Mouse (Mus musculus) kidney, adult 8-10 months (tissue): ENCODE measurements at regions not wholly inside any gene's neighbourhood (a gene's known extent, or its start where the extent isn't known, plus 50 kb on each side); places are given as distances from the start of the nearest gene placed in this dataset.

ENCODE experiments used
- DNase-seq, 2 experiments: peaks; one replicate each; pipeline ENCODE4 v3.0.0; 2022

DNA sequence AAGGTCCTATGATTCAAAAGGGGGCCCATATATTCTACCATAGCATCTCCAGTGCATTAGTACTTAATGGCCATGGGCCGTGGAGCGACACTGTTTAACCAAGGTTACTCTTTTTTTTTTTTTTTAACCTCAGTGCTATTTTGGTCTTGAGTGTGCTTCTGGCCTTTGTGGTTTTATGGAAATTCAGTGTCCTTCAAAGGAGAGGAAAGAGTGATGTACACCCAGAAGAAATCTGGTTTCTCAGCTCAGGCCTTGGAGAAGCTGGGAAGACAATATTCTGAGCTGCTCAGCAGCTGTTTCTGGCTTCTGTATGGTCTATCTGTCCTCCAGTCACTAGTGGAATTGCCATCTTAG lies 91.2 kb upstream of the Pabpc6 start:
- DNase-seq, result no peak

DNA sequence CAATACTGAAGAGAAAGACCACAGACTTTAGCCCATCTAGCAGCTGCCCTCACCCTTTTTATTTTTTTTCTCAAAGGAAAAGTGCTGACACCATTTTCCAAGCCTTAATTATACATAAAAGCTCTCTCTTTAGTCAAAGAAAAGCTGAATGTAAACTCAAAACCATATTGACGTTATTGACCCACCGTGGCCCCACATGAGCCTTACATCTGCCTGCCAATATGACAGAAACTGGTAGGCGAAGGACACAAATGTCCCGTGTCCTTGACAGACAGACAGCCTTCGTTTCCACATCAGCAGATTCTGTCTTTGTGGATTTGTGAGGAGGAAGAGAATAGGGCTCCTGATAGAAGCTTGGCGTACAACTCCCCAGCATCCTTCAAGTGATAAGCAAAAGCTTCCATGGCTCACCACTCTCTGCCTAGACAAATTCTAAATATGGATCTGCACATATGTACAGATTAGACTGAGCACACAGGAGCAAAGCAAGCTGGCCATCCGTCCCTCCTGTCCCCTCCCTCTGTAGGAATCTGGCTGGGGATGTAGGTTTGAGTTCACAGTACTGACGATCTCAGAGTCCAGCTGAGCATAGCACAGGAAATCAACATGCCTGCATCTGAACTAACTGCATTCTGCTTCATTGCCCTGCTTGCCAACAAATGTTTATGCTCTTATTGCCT lies 90.6 kb upstream of the Pabpc6 start:
- no peak for DNase-seq

DNA sequence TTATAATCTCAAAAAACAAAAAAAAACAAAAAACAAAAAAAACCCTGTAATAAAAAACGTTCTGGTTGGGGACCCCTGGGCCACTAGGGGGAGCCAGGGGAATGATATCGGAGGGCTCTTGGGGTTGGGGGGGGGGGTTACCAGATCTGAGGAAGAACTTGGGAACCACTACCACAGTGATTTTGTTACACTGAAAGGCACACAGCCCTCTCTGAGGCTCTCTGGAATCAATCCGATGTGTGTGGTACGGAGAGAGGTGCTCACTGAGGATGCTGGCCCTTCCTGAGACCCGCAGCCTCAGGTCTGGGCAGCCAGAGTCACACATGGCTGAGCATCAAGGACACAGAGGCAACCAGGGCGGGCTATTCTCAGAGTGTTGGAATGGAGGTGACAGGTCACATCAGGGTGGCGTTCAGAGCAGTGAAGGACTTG lies 89.9 kb upstream of the Pabpc6 start:
- DNase-seq, result peak; percentile 37 to 65

DNA sequence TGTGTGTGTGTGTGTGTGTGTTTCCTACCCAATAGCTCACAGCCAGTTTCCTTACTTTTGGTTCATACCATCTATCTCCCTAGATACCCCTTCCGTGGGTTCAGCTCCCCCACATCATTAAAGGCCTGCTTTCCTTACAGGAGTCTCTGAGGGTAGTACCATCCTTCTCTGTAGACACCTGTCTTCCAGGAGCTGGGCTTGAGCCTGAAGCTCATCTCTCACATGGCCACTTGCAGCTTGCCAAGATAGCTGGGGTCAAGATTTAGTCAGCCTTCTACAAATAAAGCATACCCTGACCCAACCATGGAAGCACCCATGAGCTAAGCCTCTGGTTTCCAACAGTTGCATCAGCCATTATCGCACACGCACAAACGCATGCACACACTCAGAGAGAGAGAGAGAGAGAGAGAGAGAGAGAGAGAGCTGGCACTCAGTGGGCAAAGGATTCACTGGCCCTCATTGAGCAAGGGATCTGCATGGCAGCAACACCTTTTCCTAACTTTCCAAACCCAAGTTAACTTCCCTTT lies 88.3 kb upstream of the Pabpc6 start:
- no peak for DNase-seq

DNA sequence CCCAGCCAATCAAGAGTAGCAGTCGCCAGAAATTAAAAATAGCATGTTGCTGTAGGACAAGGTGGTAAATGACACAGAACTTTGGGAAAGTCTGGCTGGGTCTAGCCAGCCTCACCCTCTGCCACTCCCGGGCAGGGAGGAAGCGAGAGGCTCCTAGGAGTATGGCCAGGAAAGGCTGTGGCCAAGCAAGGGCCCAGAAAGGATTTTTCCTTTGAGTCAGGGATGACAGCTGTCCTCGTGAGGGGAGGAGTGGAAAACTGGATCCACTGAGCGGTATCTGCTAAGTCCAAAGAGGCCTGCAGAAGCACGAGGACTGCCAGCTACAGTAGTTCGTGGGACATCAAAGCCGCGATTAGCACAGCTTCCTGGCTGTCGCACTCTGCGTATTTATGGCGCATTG lies 87.2 kb upstream of the Pabpc6 start:
- no peak for DNase-seq

DNA sequence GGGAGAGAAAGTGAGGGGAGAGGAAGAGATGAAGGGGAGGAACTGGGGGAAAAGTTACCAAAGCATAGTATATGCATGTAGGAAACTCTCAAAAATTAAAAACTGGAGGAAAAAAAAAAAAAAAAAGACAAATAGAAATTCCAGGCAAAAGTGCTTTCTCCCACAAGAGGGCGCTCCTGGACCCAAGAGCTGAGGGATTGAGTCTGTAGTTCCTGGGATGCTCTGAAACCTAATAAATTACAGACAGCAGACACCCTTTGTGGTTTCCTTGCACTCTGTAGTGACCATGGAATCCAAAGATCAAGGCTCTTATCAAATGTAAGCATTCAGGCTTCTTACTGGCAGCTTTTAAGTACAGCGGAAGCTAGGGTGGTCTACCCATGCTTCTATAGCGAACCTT lies 86.7 kb upstream of the Pabpc6 start:
- DNase-seq, result peak in 1 of 2 experiments; percentile 71

DNA sequence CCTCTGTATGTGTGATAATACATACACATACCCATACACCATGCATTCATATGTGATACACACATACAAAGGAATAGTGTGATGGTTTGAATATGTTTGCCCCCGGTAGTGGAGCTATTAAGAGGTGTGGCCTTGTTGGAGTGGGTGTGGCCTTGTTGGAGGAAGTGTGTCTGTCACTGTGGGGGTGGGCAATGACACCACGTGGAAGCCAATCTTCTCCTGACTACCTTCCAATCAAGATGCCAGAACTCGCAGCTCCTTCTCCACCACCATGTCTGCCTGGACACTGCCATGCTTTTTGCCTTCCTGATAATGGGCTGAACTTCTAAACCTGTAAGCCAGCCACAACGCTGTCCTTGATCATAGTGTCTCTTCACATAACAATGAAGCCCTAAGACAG lies 86.1 kb upstream of the Pabpc6 start:
- DNase-seq, result no peak

DNA sequence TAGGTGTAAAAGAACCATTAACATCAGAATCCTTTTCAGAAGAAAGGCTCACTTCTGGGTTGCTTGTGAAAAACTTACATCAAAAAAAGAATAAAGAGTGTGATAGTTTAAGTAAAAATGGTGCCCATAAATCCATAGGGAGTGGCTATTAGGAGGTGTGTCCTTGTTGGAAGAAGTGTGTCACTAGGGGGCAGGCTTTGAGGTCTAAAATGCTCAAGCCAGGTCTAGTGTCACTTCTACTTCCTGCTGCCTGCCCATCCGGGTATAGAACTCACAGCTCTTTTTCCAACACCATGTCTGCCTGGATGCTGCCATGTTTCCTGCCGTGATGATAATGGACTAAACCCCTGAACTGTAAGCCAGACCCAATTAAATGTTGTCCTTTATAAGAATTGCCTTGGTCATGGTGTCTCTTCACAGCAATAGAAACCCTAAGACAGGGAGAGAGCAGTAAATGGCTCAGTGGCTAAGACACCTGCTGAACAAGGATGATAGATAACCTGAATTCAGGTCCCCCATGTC lies 85.4 kb upstream of the Pabpc6 start:
- DNase-seq, result no peak

DNA sequence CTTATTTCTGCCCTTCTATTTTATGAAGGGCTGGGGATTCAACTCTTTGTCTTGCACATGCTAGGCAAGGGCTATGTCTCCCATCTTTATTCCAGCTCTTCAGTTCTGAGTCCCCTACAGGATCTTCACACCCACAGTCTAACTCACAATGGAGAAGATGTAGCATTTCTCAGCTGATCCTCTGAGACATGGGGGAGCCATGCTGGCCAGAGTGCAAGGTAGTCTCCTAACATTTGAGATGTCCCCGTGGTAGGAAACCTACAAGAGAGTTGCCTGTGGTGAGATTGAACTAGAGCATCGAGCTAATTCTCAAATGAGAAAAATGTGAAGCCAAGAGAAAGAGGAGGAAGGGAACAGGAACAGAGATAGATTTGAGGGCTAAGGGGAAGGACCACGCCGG lies 83.3 kb upstream of the Pabpc6 start:
- no peak for DNase-seq

DNA sequence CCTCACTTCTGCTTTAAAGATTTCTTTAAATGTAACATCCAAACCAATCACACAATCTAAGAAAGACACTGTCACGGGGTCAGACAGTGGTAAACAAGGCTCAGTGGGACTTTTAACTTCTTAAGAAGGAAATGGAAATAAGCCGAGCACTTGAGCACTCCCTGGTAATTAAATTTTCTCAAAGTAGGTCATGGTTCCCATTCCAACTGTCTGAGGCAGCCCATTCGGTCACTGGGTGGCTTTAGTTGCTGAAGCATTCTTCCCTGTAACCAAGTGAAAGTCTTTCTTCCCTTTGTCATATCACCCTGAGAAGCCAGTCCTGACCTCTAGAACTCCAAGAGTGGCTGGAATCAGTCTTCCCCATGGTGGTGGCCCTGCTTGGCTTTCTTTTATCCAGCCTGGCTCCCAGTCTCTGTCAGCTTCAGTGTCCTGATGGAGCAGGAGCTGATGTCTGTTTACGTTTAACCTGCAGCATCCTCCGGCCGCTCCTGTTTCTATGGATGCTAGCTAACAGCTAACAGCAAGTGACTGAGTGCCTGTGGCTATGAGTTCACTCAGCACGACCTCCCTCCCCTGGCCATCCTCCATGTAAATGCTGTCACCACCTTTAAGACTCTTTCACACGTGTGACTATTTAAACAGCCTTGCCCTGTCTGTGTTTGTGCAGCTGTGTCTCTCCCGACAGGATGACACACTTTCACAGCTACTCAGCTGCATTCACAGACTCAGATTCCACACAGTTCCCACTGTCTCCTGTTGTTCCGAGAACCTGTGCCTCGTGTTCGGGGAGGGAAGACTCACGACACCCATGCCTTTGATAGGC lies 82.0 kb upstream of the Pabpc6 start:
- DNase-seq, result no peak

DNA sequence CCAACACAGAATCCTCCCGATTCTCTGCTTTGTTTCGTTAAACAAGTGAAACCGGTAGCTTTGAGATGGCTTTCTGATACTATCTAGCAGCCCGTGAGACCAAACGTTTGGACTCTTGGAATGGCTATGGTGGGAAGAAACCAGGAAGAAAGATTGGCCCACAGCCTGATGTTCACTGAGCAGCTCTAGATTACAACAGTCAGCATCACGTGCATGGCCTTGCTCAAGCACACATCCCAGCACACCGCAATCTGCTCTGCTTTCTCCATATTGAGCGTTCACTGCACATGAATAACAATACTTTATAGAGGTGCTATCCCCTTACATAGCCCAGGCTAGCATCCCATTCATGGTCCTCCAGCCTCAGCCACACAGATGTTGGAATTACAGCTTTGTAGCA lies 80.5 kb upstream of the Pabpc6 start:
- DNase-seq, result no peak

DNA sequence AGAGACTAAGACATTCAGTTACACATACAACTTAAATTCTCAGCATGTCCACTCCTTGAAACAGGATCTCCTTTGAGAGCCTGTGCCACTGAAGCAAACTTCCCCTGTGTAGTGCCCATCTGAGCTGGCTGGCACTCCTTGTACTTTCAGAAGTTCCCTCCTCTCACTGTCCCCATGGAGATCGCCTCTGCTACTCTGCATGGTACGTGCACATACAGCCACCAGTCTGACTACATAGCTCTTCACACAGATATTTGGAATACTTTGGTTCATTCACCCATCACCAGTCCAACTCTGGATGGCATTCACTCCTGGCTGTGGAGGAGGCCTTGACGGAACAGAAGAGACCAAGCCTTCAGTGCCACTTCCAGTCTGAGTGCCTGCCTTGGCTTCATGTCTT lies 79.8 kb upstream of the Pabpc6 start:
- DNase-seq, result no peak

DNA sequence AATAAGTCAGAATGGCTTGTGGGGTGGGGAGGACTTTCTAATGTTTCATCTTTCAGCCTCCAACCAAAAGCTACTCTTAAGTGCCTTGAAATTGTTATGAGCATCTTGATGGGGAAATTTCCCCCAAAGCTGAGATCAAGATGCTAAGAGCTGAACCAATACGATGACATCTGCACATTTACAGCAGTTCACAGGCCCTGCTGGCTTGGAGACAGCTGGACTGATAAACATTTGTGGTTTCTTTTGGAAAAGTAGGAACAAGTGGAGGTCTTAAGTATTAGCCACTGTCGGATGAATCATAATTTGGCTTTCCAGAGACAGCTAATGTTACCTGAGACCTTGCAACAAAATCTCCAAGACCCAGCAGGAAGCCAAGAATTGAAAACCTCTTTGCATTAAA lies 78.4 kb upstream of the Pabpc6 start:
- DNase-seq, result no peak

DNA sequence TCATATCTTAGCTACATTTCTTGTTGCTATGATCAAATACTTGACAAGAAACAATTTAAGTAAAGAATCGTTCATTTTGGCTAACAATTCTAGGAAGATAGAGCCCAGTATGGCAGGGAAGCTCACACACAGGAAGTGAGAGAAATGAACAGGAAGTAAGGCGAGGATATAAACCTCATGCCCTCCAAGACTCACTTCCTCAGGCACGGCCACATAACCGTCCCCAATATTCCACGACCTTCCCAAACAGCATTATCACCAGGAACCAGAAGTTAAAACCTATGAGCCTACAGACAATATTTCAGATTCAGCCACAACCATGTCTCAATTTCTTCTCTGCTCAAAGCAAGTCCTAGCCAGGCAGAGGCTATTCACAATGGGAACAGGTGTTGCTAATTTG lies 73.8 kb upstream of the Pabpc6 start:
- no peak for DNase-seq

DNA sequence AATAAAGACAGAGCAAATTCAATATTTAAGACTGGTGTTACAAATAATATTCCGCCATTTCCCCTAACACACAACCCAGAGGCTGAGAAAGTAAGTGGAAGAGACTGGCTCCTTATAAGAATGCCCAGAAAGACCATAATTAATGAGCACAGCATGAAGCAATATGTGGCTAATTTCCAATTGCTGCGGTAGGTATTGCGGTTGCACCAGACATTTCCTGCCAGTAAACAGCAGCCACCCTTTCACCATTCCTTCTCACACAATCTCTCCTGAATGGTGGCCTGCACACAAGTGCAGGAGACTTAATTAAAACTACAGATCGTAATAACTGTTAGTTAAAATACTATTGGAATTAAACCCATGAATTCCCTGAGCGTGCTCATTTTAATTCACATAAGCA lies 71.8 kb upstream of the Pabpc6 start:
- DNase-seq, result no peak

DNA sequence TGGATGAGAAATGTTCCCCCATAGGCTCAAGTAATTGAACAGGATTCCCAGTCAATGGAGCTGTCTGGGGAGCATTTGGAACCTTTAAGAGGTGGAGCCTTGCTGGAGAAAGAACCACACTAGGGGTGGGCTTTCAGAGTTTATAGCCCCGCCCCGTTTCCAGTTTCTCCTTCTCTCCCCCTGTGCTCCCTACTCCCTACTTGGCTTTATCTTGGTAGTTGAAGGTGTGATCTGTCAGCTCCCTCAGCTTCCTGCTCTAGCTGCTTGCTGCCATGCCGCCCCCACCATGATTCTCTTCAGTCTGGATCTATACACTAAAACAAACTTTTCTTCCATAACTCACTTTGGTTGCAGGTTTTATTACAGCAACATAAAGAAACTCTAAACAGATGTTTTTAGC lies 59.5 kb upstream of the Pabpc6 start:
- DNase-seq, result no peak

DNA sequence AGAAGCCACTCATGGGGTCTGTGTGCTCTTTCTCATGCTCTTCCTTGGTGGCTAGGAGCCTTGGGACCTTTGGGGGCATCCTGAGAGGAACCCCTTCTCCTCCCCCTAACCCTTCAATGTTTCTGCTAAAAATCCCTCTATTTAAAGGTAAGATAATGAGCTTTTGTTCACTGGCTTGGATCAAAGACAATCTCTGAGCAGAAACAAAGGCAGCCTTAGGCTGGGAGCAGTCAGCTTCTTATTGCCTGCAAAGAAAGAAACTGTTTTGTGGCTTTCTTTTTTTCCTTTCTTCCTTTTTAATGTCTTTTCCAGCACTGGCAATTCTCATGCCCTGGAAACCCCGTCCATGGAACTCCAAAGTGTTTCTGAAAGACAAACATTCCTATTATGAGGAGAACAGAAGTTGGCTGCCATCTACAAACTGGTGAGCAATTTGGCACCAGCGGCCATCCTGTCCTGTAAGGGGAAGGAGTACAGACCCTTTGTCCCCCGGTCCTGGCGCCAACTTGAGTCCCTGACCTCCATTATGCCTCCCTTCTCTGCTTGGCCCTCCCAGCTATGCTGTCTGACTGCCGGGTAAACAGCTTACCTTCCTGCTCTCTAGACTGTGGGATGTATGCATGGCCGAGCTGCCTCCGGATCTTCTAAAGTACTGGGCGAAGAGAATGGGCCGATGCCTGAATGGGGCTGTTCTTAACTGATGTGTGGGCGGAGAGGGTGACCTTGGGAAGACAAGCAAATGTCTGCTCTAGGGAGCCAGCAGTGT lies 56.4 kb upstream of the Pabpc6 start:
- no peak for DNase-seq

DNA sequence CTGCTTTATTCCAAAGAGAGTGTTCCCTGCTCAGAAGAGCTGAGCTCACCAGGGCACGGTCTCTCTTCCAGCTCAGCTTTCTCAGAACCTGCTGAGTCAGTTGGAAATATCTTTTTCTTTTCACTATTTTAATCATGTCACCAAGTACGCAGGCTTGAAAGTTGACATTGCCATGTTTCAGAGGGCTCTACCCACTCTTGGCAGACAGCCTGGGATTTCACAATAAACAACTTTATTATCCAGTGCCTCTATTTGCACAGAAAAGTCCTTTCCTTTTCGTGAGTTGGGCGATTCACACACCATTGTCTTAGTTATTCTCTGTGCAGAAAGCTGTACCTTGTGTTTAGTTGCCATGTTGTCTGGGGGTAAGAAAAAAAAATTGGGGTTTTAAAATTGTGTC lies 54.0 kb upstream of the Pabpc6 start:
- no peak for DNase-seq

DNA sequence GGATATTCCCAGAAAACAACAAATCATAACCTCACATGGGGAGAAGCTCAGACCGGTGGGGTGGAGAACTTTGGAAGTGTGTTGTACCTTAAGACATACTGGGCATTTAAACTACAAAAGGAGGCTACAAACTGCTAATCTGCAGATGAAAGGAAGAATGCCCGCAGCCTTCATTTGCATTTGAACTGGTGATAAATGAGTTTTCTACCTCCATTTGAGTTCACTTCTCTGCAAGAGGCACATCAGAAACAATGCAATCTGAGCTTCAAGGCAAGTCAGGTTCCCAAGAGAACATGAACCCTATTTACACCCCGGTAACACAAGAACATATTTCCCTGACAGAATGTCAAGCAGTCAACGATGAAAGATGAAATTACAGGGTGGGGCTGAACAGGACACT lies 53.2 kb upstream of the Pabpc6 start:
- DNase-seq, result no peak
